ENCODE assay signal across 17 mouse cellular contexts in the genomic region with DNA sequence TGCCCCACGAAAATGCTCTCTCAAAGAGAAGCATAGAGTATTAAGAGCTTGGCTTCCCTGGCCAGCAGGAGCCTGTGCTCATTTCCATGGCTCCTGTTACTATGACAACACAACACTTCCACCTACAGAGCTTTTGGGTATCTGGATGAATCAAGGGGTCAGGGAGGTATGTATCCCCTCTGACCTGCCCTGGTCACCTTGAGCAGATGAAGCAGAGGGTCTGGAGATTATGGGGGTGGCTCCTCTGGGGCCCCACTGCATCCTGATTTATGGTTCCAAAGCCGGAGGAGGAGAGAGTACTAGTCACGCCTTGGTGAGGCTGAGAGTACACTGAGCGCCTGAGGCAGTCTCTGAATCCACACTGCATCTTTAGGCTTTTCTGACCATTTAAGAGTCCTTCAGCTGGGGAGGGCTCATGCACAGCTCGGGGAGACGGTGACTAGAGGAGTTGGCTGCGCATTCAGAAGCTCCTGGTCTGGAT. TPM values are rescaled to one million over a fixed set of nuclear protein-coding genes. Genes with fewer than 3 reads are reported as not detected.
DNase-seq lines count a peak whose midpoint lies in the region; ATAC-seq lines count a peak whose summit lies in the region.
"Had no signal": no experiment of that assay in that cellular context is flagged by ENCODE, and none has a peak within 500 bp of the region (broad histone marks: within the 10 kb centered on the region; RNA-seq: fewer than 3 reads in every experiment).

No protein-coding gene starts in this region.

- H3K9me3 ChIP-seq in embryonic facial prominence, embryonic 11.5 days (replicated peaks; ENCODE audit: control insufficient read depth, low read length), result no peaks in the 10 kb centered on the region
- H3K9me3 ChIP-seq in kidney, embryonic 15.5 days (replicated peaks), result no peaks in the 10 kb centered on the region
- H3K9me3 ChIP-seq: liver, embryonic 12.5 days had no signal

- H3K9ac ChIP-seq in embryonic facial prominence, embryonic 11.5 days (replicated peaks; ENCODE audit: low read length), result no peak overlapping the region
- no peak overlapping the region for H3K9ac ChIP-seq in kidney, embryonic 15.5 days
- H3K9ac ChIP-seq: liver, embryonic 12.5 days had no signal

- no peaks in the 10 kb centered on the region for H3K27me3 ChIP-seq in embryonic facial prominence, embryonic 11.5 days (ENCODE audit: control insufficient read depth, insufficient read depth, low read length)
- H3K27me3 ChIP-seq in kidney, embryonic 15.5 days, result peaks cover 6% of the 10 kb centered on the region

- H3K36me3 ChIP-seq in embryonic facial prominence, embryonic 11.5 days (replicated peaks; ENCODE audit: control insufficient read depth, insufficient read depth, low read depth, low read length), result no peaks in the 10 kb centered on the region
- no peaks in the 10 kb centered on the region for H3K36me3 ChIP-seq in kidney, embryonic 15.5 days
- H3K36me3 ChIP-seq: liver, embryonic 12.5 days had no signal

- WGBS in embryonic facial prominence, embryonic 11.5 days, result 67% methylated on average over 7 of the region's 7 CpGs
- WGBS in kidney, embryonic 15.5 days, result 40% methylated on average over 7 of the region's 7 CpGs

- H3K4me3 ChIP-seq in embryonic facial prominence, embryonic 11.5 days (ENCODE audit: low read depth, low read length), result no peak overlapping the region
- no peak overlapping the region for H3K4me3 ChIP-seq in kidney, embryonic 15.5 days (replicated peaks)
- H3K4me3 ChIP-seq: liver, embryonic 12.5 days had no signal

- H3K4me2 ChIP-seq in embryonic facial prominence, embryonic 11.5 days (ENCODE audit: low read depth, low read length), result no peak overlapping the region
- no peak overlapping the region for H3K4me2 ChIP-seq in kidney, embryonic 15.5 days
- H3K4me2 ChIP-seq: liver, embryonic 12.5 days had no signal

- no peaks in the 10 kb centered on the region for H3K4me1 ChIP-seq in embryonic facial prominence, embryonic 11.5 days (ENCODE audit: control insufficient read depth, insufficient read depth, low read length)
- peaks cover 14% of the 10 kb centered on the region for H3K4me1 ChIP-seq in kidney, embryonic 15.5 days

- no peak for ATAC-seq in embryonic facial prominence, embryonic 11.5 days (replicated peaks; ENCODE audit: insufficient number of reproducible peaks, low FRiP score, low TSS enrichment, low read depth)
- ATAC-seq in kidney, embryonic 15.5 days (replicated peaks; ENCODE audit: low FRiP score), result no peak
- ATAC-seq: liver, embryonic 12.5 days had no signal

- peak; percentile 39 to 57 for DNase-seq in cerebellum, postnatal 14 days
- DNase-seq in cerebellum, adult 11 months, result no peak
- peak; percentile 31 for DNase-seq in layer of hippocampus, adult 11-12 months (ENCODE audit: low spot score)
- no peak for DNase-seq in layer of hippocampus, postnatal 10 days (ENCODE audit: low spot score in 2 of 2)
- DNase-seq in R1 (ENCODE audit: low read depth, low spot score), result peak; percentile 61
- DNase-seq in embryonic facial prominence, embryonic 11.5 days (ENCODE audit: low spot score), result peak; percentile 24
- DNase-seq in spleen, postnatal 4 days (ENCODE audit: low spot score in 2 of 2), result no peak
- DNase-seq: B cell, adult 2 months; heart, postnatal 14 days; kidney, adult 8-10 months; lung, postnatal 4 days had no signal

- no peak overlapping the region for H3K27ac ChIP-seq in embryonic facial prominence, embryonic 11.5 days (replicated peaks; ENCODE audit: low read depth, low read length)
- no peak overlapping the region for H3K27ac ChIP-seq in kidney, embryonic 15.5 days
- H3K27ac ChIP-seq: liver, embryonic 12.5 days had no signal

RNA-seq across cellular contexts. Expression of a gene that starts 4.9 kb away (rescaled TPM):
- 1 to 10 TPM; 8.2 to 9.4 TPM for total RNA-seq in layer of hippocampus, postnatal 10 days (2021)
- polyA plus RNA-seq in embryonic facial prominence, embryonic 11.5 days (2014; fragmentation: Nextera tagmentation; extraction: Ambion mirVana), result 1.6 and 2.0 TPM in 2 replicates
- polyA plus RNA-seq in kidney, embryonic 15.5 days (2015; fragmentation: Nextera tagmentation; extraction: Ambion mirVana), result 4.8 and 6.1 TPM in 2 replicates

RNA-seq across cellular contexts. Expression of a gene that starts 6.1 kb away (rescaled TPM):
- not detected for total RNA-seq in layer of hippocampus, postnatal 10 days (2021)
- polyA plus RNA-seq in embryonic facial prominence, embryonic 11.5 days (2014; fragmentation: Nextera tagmentation; extraction: Ambion mirVana), result not detected in 2 replicates
- polyA plus RNA-seq in kidney, embryonic 15.5 days (2015; fragmentation: Nextera tagmentation; extraction: Ambion mirVana), result not detected in 2 replicates
- total RNA-seq: adrenal gland, adult 18-20 months; granulocyte monocyte progenitor cell, adult 5-6 weeks; heart, postnatal 14 days; layer of hippocampus, postnatal 25 days; MEL had no signal
- polyA plus RNA-seq: liver, embryonic 12.5 days had no signal

RNA-seq across cellular contexts. Expression of a gene that starts 41.6 kb away (rescaled TPM):
- total RNA-seq in layer of hippocampus, postnatal 10 days (2021), result 10 to 100 TPM; 36.7 to 48.2 TPM
- 52.4 and 55.4 TPM in 2 replicates for polyA plus RNA-seq in embryonic facial prominence, embryonic 11.5 days (2014; fragmentation: Nextera tagmentation; extraction: Ambion mirVana)
- polyA plus RNA-seq in kidney, embryonic 15.5 days (2015; fragmentation: Nextera tagmentation; extraction: Ambion mirVana), result 57.6 and 59.2 TPM in 2 replicates

RNA-seq across cellular contexts. Expression of a gene that starts 41.9 kb away (rescaled TPM):
- total RNA-seq in layer of hippocampus, postnatal 10 days (2021), result 10 to 100 TPM; 71.0 to 77.5 TPM
- 103 and 113 TPM in 2 replicates for polyA plus RNA-seq in embryonic facial prominence, embryonic 11.5 days (2014; fragmentation: Nextera tagmentation; extraction: Ambion mirVana)
- polyA plus RNA-seq in kidney, embryonic 15.5 days (2015; fragmentation: Nextera tagmentation; extraction: Ambion mirVana), result 104 and 112 TPM in 2 replicates

Comparison
In these comparisons a context has a peak if more than half of its experiments do, and no peak if none do; other contexts are left out.
1. DNase-seq: peak in cerebellum, postnatal 14 days (2 of 2), layer of hippocampus, adult 11-12 months (single experiment), R1 (single experiment) and embryonic facial prominence, embryonic 11.5 days (single experiment); none in cerebellum, adult 11 months (single experiment), layer of hippocampus, postnatal 10 days (0 of 2) and spleen, postnatal 4 days (0 of 2).